Mouse (Mus musculus) Patski (cell line): ENCODE data around the gene Creld2. TPM values are rescaled to one million over a fixed set of nuclear protein-coding genes. Genes with fewer than 3 reads are reported as not detected.

ENCODE experiments used
- ATAC-seq: fragments of 100-300 bp; one replicate; pipeline ENCODE4 v1.8.0; 2021
- CTCF ChIA-PET: fragments of 350-600 bp; sonication (Branson Sonifier 250); formaldehyde crosslinking; loops from one replicate; lab custom pipeline; 2022; ENCODE audit warnings: inconsistent platforms; lab: Charles Lee
- POLR2A ChIA-PET: fragments of 350-600 bp; sonication (Branson Sonifier 250); formaldehyde crosslinking; loops from one replicate; lab custom pipeline; 2022; ENCODE audit warnings: antibody characterized with exemption, inconsistent platforms; lab: Charles Lee
- DNase-seq: peaks from one replicate; pipeline ENCODE4 v3.0.0-alpha.2; 2011; ENCODE audit warnings: low read depth, low spot score
- H3K27me3 ChIP-seq: fragments of 371-371 bp; one replicate; pipeline ENCODE4 v1.5.1; 2021
- CTCF ChIP-seq: fragments of 100-300 bp; IDR thresholded peaks from one replicate; pipeline ENCODE4 v1.5.1; 2021
- in situ Hi-C: fragments of 300-500 bp; cut with MboI; formaldehyde crosslinking; loops from 3 replicates; pipeline ENCODE4 v1.11.1; 2018; ENCODE audit warnings: low pct_unique_long_range_greater_than_20kb, mixed read lengths
- polyA plus RNA-seq: library from polyadenylated mRNA; unstranded; gene quantifications from one replicate; pipeline ENCODE4 v1.2.3, GENCODE M21; 2021

Gene Creld2
- polyA plus RNA-seq, 1 experiment from 2014 or later, result 90.6 TPM

DNA sequence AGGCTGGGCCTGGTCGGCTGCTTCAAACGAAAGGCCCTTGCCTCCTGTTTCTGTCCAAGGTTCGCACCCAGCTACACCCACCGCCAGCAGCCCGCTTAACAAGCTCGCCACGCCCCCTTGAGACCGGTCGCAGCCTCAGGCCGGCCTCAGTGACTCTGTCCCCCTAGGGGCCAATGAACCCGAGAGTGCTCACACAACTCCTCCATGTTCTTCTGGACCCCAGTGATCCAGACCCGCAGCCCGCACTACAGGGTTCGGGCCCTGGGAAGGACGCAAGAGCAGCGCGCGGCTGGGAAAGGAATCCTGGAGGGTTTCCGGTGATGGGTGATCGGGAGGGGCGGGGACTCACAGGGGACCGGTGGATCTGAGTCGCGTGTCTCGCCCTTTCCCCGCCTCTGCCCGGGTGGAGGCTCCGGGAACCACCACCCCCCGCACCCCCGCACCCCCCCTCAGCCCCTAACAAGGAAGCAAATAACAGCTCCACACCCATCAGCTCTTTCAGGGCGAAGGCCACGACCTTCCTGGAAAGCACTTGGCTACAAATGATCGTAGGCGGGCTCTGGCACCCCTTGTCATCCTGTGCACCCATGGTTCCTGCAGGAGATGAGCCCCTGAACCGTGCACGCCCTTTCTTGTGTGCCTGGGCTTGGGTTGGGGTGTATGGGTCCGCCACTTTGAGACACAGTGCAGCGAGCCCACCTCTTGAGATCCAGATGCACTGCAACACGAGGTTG, 17.9 kb downstream of the Creld2 start:
- in situ Hi-C loops, result no loop called here
- no peaks in the 10 kb centered on the region for H3K27me3 ChIP-seq
- TF ChIP-seq CTCF, result no peak
- ChIA-PET CTCF (interaction anchor here (0.8 to 1.4 kb wide), 4 partner anchors 10 to 39 kb away, joined by 3 read pairs; partner anchors contain the start of gene Pim3), POLR2A (no interaction called here)
- ATAC-seq (no peak), DNase-seq (no peak)

DNA sequence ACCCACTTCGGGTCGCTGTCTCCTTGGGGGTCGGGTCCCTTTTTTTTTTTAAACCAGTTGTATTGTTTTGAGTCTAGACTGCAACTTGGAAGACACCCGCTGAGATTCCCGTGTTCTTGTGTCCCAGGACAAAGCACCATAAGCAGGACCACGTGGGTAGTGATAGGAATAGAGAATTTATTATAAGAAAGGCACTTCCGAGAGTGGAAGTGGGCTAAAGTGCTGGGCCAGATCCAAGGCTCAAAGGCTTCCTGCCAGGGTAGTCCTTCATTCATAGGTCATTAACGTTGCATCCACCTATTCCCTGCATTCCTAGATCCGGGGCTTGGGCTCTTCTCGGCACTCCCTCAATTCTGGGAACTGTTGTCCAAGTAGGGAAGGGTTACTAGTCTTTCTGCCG, 18.5 kb downstream of the Creld2 start:
- ATAC-seq (no peak), DNase-seq (no peak)
- TF ChIP-seq CTCF, result no peak
- no peaks in the 10 kb centered on the region for H3K27me3 ChIP-seq
- CTCF ChIA-PET, result no interaction called here
- POLR2A ChIA-PET, result no interaction called here
- in situ Hi-C loops, result no loop called here

DNA sequence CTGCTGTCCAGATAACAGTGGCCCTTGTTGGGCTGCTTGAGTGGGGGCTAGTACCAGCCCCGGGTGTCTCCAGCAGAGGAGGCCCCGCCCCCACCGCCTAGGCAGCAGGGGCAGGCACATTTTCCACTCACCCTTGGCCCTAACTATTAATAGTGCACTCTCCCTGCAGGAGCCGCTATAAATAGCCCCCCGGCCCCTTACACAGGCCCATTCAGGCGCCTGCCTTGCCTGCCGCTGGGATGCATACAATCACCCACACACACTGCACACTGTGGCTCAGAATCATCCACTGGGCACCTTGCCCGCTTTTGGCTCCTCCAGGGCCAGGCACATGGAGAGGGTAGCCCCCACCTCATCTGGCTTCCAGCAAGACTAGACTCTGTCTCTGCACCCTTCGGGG, 19.8 kb downstream of the Creld2 start:
- no peak for DNase-seq
- no peak for ATAC-seq
- POLR2A ChIA-PET, result no interaction called here
- in situ Hi-C loops, result no loop called here
- TF ChIP-seq CTCF, result no peak
- CTCF ChIA-PET, result no interaction called here
- no peaks in the 10 kb centered on the region for H3K27me3 ChIP-seq

GRCm38 (mm10) chr15:88840126-88840525, 20.7 kb downstream of the Creld2 start:
- ChIA-PET POLR2A (no interaction called here), CTCF (no interaction called here)
- ATAC-seq (no peak), DNase-seq (no peak)
- H3K27me3 ChIP-seq, result no peaks in the 10 kb centered on the region
- TF ChIP-seq CTCF, result no peak
- in situ Hi-C loops, result no loop called here

DNA sequence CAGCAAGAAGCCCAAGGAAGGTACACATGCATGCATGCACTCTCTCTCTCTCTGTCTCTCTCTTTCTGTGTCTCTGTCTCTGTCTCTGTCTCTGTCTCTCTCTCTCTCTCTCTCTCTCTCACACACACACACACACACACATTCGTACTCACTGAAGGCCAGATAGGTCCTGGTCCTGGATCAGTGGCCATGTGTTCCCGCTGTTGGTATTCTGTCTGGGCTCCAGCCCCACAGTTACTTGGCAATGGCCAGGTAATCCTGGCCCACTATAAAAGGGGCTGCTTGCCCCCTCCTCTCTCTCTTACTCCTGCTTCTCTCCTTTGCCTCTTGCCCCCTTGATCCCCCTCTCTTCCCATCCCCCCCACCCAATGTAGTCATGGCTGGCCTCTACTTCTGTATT, 21.7 kb downstream of the Creld2 start:
- in situ Hi-C loops, result no loop called here
- TF ChIP-seq CTCF, result no peak
- no peaks in the 10 kb centered on the region for H3K27me3 ChIP-seq
- DNase-seq (no peak), ATAC-seq (no peak)
- CTCF ChIA-PET, result no interaction called here
- POLR2A ChIA-PET, result no interaction called here

DNA sequence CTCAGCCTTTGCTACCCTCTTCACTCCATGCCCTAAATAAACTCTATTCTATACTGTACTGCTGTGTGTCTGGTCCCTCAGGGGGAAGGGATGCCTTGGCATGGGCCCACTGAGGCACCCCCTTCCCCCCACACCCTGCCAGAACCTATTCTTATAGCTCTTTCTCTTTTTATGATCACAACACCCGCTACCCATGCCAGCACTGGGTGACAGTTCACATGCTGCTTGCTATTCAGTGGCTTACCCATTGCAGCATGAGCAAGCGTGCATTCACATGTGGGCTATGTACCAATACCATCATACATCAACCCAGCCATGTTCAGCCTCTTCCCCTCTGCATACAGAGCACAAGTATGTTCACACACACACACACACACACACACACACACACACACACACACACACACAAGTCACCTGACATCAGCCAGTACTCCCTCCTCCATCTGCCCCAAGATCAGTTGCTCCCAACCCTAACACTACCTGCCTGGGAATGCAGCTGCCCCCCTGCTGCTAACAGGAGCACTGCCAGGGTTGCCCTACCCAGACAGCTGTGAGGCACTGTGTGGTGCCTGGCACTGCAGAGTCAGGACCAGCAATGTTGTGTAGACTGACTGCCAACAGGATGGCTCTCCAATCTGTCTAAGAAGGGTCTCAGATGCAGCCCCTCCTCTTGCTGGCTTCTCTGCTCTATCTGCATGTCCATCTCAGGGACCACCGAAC, 22.3 kb downstream of the Creld2 start:
- POLR2A ChIA-PET, result no interaction called here
- TF ChIP-seq CTCF, result no peak
- DNase-seq (no peak), ATAC-seq (no peak)
- in situ Hi-C loops, result no loop called here
- CTCF ChIA-PET, result no interaction called here
- H3K27me3 ChIP-seq, result no peaks in the 10 kb centered on the region

- no peak for TF ChIP-seq CTCF
- H3K27me3 ChIP-seq, result no peaks in the 10 kb centered on the region
- ChIA-PET POLR2A (interaction anchor here (0.6 kb wide), 1 partner anchor 23 kb away, joined by 3 read pairs; no protein-coding TSS in a partner anchor), CTCF (no interaction called here)
- DNase-seq (no peak), ATAC-seq (no peak)
- in situ Hi-C loops, result no loop called here
Measured at GRCm38 (mm10) chr15:88842300-88842673, 22.8 kb downstream of the Creld2 start.

DNA sequence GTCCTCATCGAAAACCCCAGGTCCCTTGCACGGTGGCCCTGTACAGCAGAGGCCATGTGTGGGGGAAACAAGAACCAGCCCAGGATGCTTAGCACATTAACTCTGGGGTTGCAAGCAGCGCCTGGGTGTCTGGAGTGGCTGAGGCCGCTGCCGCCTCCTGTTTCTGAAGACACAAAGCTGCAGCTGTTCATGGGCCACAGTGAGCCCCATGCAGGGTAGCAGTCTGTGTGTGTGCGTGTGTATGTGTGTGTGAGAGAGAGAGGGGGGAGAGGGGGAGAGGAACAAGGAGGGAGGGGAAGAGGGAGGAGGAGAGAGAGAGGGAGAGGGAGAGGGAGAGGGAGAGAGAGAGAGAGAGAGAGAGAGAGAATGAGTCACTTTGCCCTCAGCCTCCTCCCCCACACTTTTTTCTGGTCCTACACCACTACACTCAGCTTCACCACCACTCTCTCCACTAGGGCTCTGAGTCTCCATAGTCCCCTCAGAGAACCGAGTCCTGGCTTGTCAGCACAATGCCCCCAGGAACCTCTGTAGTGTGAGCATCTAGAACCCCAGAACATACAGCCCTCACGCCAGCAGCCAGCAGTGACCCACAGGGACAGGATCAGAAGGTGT, 24.1 kb downstream of the Creld2 start:
- in situ Hi-C loops, result no loop called here
- H3K27me3 ChIP-seq, result no peaks in the 10 kb centered on the region
- no peak for TF ChIP-seq CTCF
- ChIA-PET CTCF (interaction anchor here (1.2 kb wide), 1 partner anchor 14 kb away, joined by 3 read pairs; no protein-coding TSS in a partner anchor), POLR2A (no interaction called here)
- DNase-seq, result no peak
- ATAC-seq, result peak; percentile 20

- no peak for DNase-seq
- no peaks in the 10 kb centered on the region for H3K27me3 ChIP-seq
- TF ChIP-seq CTCF, result no peak
- POLR2A ChIA-PET, result interaction anchor here (1.1 kb wide), 1 partner anchor 10 kb away, joined by 3 read pairs; no protein-coding TSS in a partner anchor
- no peak for ATAC-seq
- in situ Hi-C loops, result no loop called here
- CTCF ChIA-PET, result interaction anchor here (0.7 to 1.8 kb wide), 4 partner anchors 9 to 19 kb away, joined by 3 to 6 read pairs (median 3); no protein-coding TSS in a partner anchor
Measured at GRCm38 (mm10) chr15:88844966-88845365, 25.5 kb downstream of the Creld2 start.

DNA sequence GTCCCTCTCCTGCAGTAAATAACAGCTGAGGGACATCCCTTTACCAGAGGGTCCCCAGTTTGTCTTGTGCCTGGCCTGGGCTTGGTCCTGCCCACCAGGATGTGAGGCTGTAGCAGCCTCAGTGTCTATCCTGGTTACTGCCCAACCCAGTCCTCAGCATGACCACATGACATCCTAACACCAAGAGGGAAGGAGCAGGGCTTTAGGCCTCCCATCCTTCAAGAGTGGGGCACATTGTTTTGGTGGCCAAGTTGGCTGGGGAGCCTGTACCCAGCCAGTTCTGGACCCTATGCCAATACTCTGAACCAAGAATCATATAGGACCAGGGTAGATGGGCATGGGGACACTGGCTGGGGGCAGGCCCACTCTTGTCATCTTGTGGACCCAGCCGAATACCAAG, 29.2 kb downstream of the Creld2 start:
- ChIA-PET POLR2A (no interaction called here), CTCF (no interaction called here)
- ATAC-seq (no peak), DNase-seq (no peak)
- TF ChIP-seq CTCF, result no peak
- in situ Hi-C loops, result no loop called here
- H3K27me3 ChIP-seq, result no peaks in the 10 kb centered on the region
